Mouse (Mus musculus) B cell, adult (primary cell): ENCODE data around the gene Wbp1. TPM values are rescaled to one million over a fixed set of nuclear protein-coding genes. Genes with fewer than 3 reads are reported as not detected.

Source experiments
- total RNA-seq: library from RNA; stranded (reverse); gene quantifications from 4 replicates; pipeline ENCODE4 v1.2.4, GENCODE M21; 2023; ENCODE audit not compliant: inconsistent age

The Wbp1 gene
- 40.0 to 48.2 TPM (median 45.4 TPM) in 4 replicates for total RNA-seq

GRCm38 (mm10) chr6:83120930-83121862 is at the start of gene Wbp1:
Wbp1 (minus strand) TSS chr6:83121559.

GRCm38 (mm10) chr6:83165607-83166242 is 44.4 kb upstream of the Wbp1 start, which contains the start of gene Dctn1:
Dctn1 (plus strand) TSS chr6:83165920.

GRCm38 (mm10) chr6:83156259-83156684 is 34.9 kb upstream of the Wbp1 start, which contains the start of the genes Wdr54 and 1700003E16Rik:
Wdr54 (minus strand) TSS chr6:83156397.
1700003E16Rik (plus strand) TSS chr6:83156404.

GRCm38 (mm10) chr6:83134951-83135513 is 13.7 kb upstream of the Wbp1 start, which contains the start of gene Rtkn:
Rtkn (plus strand) TSS chr6:83135463.

GRCm38 (mm10) chr6:83125331-83125730 is 4.0 kb upstream of the Wbp1 start, which contains the start of gene Ino80b:
Ino80b (minus strand) TSS chr6:83125431.

GRCm38 (mm10) chr6:83115011-83115671 is 6.2 kb downstream of the Wbp1 start, which contains the start of gene Mogs:
Mogs (plus strand) TSS chr6:83115496.

DNA sequence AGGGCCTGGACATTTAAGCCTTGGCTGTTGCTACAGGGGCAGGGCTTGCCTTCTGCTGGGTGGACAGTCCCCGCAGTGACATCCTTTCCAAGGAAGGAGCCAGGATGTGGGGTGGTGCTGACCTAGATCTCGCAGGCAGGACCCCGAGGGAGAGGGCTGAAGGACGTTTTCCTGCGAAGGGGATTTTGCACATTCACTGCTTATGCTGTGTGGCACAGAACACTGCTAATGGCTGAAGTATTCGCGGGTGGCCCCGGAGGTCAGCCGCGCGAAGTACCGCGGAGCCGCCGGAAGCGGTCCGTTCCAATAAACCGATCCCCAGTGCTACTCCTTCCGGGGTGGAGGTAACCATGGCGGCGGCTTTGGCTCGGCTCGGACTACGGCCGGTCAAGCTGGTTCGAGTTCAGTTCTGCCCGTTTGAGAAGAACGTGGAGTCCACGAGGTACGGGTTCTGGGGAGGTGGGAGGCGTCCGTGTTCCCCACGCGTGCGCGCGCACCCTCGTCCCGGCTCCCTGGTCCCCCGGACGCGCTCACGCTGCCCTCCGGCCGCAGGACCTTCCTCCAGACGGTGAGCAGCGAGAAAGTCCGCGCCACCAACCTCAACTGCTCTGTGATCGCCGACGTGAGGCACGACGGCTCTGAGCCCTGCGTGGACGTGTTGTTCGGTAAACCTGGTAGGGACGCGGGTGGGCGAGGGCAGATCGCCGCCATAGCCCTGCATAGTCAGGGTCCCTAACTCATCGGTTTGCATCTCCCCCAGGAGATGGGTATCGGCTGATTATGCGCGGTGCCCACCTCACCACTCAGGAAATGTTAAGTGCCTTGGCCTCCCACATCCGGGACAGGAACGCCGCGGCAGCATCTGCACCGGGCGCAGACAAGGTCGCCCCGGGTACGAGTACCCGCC is 12.3 kb downstream of the Wbp1 start, which contains the start of gene Mrpl53:
Gene Mrpl53, plus strand, starts transcription at position 279 of the 907 bp plus-strand sequence.

GRCm38 (mm10) chr6:83101316-83101687 is 20.1 kb downstream of the Wbp1 start, which contains the start of the genes Ccdc142 and Gm42688:
Ccdc142 (plus strand) TSS chr6:83101601.
Gm42688 (plus strand) TSS chr6:83101617.

GRCm38 (mm10) chr6:83086121-83087035 is 35.0 kb downstream of the Wbp1 start, which contains the start of gene Lbx2:
Lbx2 (plus strand) TSS chr6:83086367.

GRCm38 (mm10) chr6:83077630-83078323 is 43.6 kb downstream of the Wbp1 start, which contains the start of gene Pcgf1:
Pcgf1 (plus strand) TSS chr6:83077869.

DNA sequence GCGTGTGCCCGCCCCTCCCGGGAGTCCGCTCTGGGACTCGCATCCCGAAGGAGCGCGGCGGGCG is 51.3 kb downstream of the Wbp1 start, which contains the start of gene Tlx2:
Gene Tlx2, minus strand, starts transcription at position 47 of the 64 bp plus-strand sequence.

Other genes with a start within 250 kb of the Wbp1 start
- gene Sema4f, start 181.8 kb downstream of the Wbp1 start, total RNA-seq, result 0.24 to 0.64 TPM (median 0.47 TPM) in 4 replicates
- 4.1 to 6.3 TPM (median 4.5 TPM) in 4 replicates for gene M1ap, start 174.7 kb downstream of the Wbp1 start, total RNA-seq
- gene Dok1, start 88.1 kb downstream of the Wbp1 start, total RNA-seq, result 27.3 to 33.2 TPM (median 32.8 TPM) in 4 replicates
- 0.39 to 1.2 TPM (median 0.51 TPM) in 4 replicates for gene Loxl3, start 87.4 kb downstream of the Wbp1 start, total RNA-seq
- 361 to 403 TPM (median 382 TPM) in 4 replicates for gene Aup1, start 67.0 kb downstream of the Wbp1 start, total RNA-seq
- 50.0 to 64.9 TPM (median 56.3 TPM) in 4 replicates for gene Htra2, start 66.3 kb downstream of the Wbp1 start, total RNA-seq
- 9.5 to 12.1 TPM (median 10.8 TPM) in 4 replicates for gene Dqx1, start 63.7 kb downstream of the Wbp1 start, total RNA-seq
- gene Tlx2, start 51.3 kb downstream of the Wbp1 start, total RNA-seq, result not detected in 4 replicates
- 16.8 to 24.7 TPM (median 20.9 TPM) in 4 replicates for gene Pcgf1, start 43.7 kb downstream of the Wbp1 start, total RNA-seq
- not detected in 4 replicates for gene Lbx2, start 35.2 kb downstream of the Wbp1 start, total RNA-seq
- 15.9 to 23.6 TPM (median 20.1 TPM) in 4 replicates for gene Ccdc142, start 20.0 kb downstream of the Wbp1 start, total RNA-seq
- 12.3 to 14.3 TPM (median 13.3 TPM) in 4 replicates for gene Gm42688, start 19.9 kb downstream of the Wbp1 start, total RNA-seq
- gene Mrpl53, start 12.5 kb downstream of the Wbp1 start, total RNA-seq, result 22.1 to 28.8 TPM (median 25.2 TPM) in 4 replicates
- gene Mogs, start 6.1 kb downstream of the Wbp1 start, total RNA-seq, result 35.5 to 44.3 TPM (median 37.7 TPM) in 4 replicates
- gene Ino80b, start 3.9 kb upstream of the Wbp1 start, total RNA-seq, result 26.3 to 31.9 TPM (median 30.7 TPM) in 4 replicates
- gene Rtkn, start 13.9 kb upstream of the Wbp1 start, total RNA-seq, result not detected in 4 replicates
- 1.2 to 2.5 TPM (median 1.3 TPM) in 4 replicates for gene Wdr54, start 34.8 kb upstream of the Wbp1 start, total RNA-seq
- gene 1700003E16Rik, start 34.8 kb upstream of the Wbp1 start, total RNA-seq, result not detected in 4 replicates
- gene Dctn1, start 44.4 kb upstream of the Wbp1 start, total RNA-seq, result 108 to 117 TPM (median 110 TPM) in 4 replicates
- not detected in 4 replicates for gene Slc4a5, start 98.3 kb upstream of the Wbp1 start, total RNA-seq
- gene Mthfd2, start 204.3 kb upstream of the Wbp1 start, total RNA-seq, result 14.9 to 17.3 TPM (median 16.1 TPM) in 4 replicates
- 140 to 161 TPM (median 148 TPM) in 4 replicates for gene Mob1a, start 204.5 kb upstream of the Wbp1 start, total RNA-seq
- 34.6 to 47.8 TPM (median 38.6 TPM) in 4 replicates for gene Bola3, start 227.6 kb upstream of the Wbp1 start, total RNA-seq